Mouse (Mus musculus): ENCODE data around the gene Epb41l4b. TPM values are rescaled to one million over a fixed set of nuclear protein-coding genes. Genes with fewer than 3 reads are reported as not detected.

Epb41l4b gene
- total and polyA plus RNA-seq, 2 experiments from 2014 or later: 4.2 to 14.7 TPM

DNA sequence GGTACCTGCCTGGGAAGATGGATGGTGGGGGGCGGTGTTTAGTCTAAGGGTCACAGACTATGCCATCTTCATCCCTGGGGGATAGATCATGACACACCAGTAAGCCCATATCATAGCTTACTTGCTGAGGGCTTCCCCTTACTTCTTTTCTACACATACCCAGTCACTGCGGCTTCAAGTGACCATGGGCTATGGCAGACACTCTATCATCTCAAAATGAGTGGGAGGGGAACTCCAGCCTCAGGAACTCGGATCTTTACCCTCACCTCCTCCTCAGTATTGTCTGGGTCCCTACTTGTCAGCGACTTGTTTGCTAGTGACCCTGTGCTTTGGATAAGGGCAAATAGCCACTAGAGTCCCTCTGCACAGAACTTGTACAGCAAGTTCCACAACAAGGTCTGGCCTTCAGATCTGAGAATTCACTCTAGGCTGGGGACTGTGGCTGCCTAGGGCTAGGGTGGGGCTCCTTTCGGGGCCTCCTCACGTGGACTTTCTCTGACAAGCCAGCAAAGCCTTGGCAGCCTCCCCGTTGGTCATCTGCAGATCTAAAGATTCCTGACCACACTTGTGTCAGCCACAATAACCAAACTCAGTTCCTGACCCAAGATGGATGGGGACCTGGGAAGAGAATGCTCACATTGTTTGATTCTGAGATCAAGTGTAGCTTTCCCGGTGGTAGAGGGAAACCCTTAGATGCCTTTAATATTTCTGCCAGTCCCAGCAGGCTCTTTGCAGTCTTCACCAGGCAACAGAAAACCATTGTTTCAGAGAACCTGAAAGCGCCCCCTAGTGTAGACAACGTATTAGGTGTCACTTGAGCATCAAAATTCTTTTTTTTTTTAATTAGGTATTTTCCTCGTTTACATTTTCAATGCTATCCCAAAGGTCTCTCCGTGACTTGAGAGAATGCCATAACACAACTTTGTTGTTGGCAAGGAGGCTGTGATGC is 24.0 kb upstream of the Epb41l4b start:
- Histone ChIP-seq H3K36me3 (ENCODE audit: insufficient read depth, low read length) (no peaks in the 10 kb centered on the region), H3K4me1 (ENCODE audit: insufficient read depth, low read length) (peaks cover 7% of the 10 kb centered on the region; the same call in 1 of the 2 replicates), H3K27me3 (ENCODE audit: insufficient read depth, low read length) (no peaks in the 10 kb centered on the region), H3K9me3 (ENCODE audit: low read length) (no peaks in the 10 kb centered on the region), H3K9ac (replicated peaks; ENCODE audit: low read length) (no peak overlapping the region), H3K4me3 (ENCODE audit: low read length) (no peak overlapping the region), H3K27ac (no peak overlapping the region), H3K4me2 (ENCODE audit: low read depth, low read length) (no peak overlapping the region)
- ATAC-seq: no peak
- TF ChIP-seq CTCF (IDR thresholded peaks at IDR 0.05; ENCODE audit: low read depth): peak; percentile 46
- DNase-seq (ENCODE audit: low spot score): peak; percentile 58
- WGBS: 53% methylated on average over 12 of the region's 12 CpGs

DNA sequence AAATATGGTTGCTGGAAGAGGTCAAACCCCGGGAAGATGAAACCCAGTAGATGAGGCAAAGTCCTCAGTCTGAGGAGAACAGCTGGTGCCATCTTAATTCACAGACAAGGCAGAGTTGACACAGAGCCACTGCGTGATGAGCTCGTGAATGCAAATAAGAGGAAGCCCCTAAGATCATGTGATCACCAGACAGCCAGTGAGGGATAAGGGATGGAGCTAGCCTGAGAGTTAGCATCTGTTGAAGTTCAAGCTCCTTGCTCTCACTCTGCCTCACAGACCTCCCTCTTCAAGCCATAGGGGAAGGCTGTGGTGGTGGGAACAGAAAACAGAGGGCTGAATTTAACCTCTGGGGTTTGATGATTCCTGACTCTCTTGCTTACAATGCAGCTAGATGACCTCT is 22.4 kb upstream of the Epb41l4b start:
- no peak for DNase-seq (ENCODE audit: low spot score)
- H3K4me3 ChIP-seq (ENCODE audit: low read length): no peak overlapping the region
- WGBS: 58% methylated on average over 3 of the region's 3 CpGs

GRCm38 (mm10) chr4:57164578-57165210 is 21.5 kb upstream of the Epb41l4b start:
- ATAC-seq: no peak
- TF ChIP-seq CTCF (IDR thresholded peaks at IDR 0.05; ENCODE audit: low read depth): no peak

More for the DNA sequence above, 22.4 kb upstream of the Epb41l4b start:
- Histone ChIP-seq H3K4me2 (ENCODE audit: low read depth, low read length) (no peak overlapping the region), H3K9me3 (ENCODE audit: low read length) (no peaks in the 10 kb centered on the region), H3K27me3 (ENCODE audit: insufficient read depth, low read length) (no peaks in the 10 kb centered on the region), H3K4me1 (ENCODE audit: insufficient read depth, low read length) (peaks cover 7% of the 10 kb centered on the region; the same call in 1 of the 2 replicates), H3K36me3 (ENCODE audit: insufficient read depth, low read length) (no peaks in the 10 kb centered on the region), H3K9ac (replicated peaks; ENCODE audit: low read length) (no peak overlapping the region), H3K27ac (no peak overlapping the region)
- no peak for TF ChIP-seq CTCF (IDR thresholded peaks at IDR 0.05; ENCODE audit: low read depth)
- peak; percentile 15; the same call in 1 of the 2 replicates for ATAC-seq

DNA sequence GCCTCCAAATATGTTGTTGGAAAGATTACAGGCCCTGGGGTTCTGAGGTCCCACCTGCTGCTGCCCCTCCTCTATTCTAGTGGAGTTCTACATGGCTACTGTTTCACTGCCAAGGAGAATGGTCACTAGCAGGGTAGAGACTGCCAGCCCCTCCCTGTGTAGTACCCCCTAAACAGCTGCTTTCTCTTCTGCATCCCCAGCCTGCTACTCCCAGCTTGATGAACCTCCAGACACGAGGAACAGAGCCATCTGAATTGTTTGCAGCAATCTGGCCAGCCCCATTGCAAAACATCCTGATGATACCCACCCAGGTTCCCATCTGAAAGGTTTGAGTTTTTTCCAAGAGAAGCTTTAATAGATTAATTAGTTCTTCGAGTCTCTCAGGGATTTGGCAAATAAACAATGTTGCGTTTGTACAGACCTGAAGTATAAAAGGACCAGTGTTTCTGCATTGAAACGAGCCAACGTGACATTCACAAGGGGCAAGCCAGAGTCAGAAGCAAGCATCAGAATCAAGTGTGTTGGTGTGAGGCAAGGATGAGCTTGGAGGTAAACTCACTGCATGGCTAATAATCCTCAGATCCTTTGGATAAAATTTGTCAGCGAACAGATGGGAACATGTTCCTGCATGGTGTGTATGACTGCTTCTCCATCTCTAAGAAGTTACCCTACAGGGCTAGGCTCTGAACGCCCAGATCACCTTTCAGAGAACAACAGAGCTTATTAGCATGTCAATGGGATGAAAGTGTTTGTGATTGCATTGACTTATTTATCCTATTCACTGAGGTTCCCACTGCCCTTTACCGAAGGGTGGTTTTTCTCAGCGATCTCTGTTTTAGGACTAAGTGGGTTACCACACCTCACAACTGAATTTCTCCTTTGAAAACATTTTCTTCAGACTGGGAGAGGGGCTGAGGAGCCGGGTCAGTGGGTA is 19.8 kb upstream of the Epb41l4b start:
- peak; percentile 50 for DNase-seq (ENCODE audit: low spot score)
- no peaks in the 10 kb centered on the region for H3K36me3 ChIP-seq (ENCODE audit: insufficient read depth, low read length)
- no peak overlapping the region; the same call in 1 of the 2 replicates for H3K27ac ChIP-seq
- peaks cover 7% of the 10 kb centered on the region; the same call in 1 of the 2 replicates for H3K4me1 ChIP-seq (ENCODE audit: insufficient read depth, low read length)
- H3K27me3 ChIP-seq (ENCODE audit: insufficient read depth, low read length): no peaks in the 10 kb centered on the region
- WGBS: 19% methylated on average over 10 of the region's 10 CpGs
- H3K9me3 ChIP-seq (ENCODE audit: low read length): no peaks in the 10 kb centered on the region
- H3K4me2 ChIP-seq (ENCODE audit: low read depth, low read length): no peak overlapping the region
- no peak overlapping the region for H3K9ac ChIP-seq (replicated peaks; ENCODE audit: low read length)
- no peak for TF ChIP-seq CTCF (IDR thresholded peaks at IDR 0.05; ENCODE audit: low read depth)
- no peak overlapping the region for H3K4me3 ChIP-seq (ENCODE audit: low read length)
- ATAC-seq: peak; percentile 79

More at GRCm38 (mm10) chr4:57164578-57165210, 21.5 kb upstream of the Epb41l4b start:
- 92% methylated on average over 9 of the region's 9 CpGs for WGBS
- Histone ChIP-seq H3K9ac (replicated peaks; ENCODE audit: low read length) (no peak overlapping the region), H3K9me3 (ENCODE audit: low read length) (no peaks in the 10 kb centered on the region), H3K4me2 (ENCODE audit: low read depth, low read length) (no peak overlapping the region), H3K36me3 (ENCODE audit: insufficient read depth, low read length) (no peaks in the 10 kb centered on the region), H3K4me1 (ENCODE audit: insufficient read depth, low read length) (peaks cover 7% of the 10 kb centered on the region; the same call in 1 of the 2 replicates), H3K27ac (no peak overlapping the region), H3K27me3 (ENCODE audit: insufficient read depth, low read length) (no peaks in the 10 kb centered on the region), H3K4me3 (ENCODE audit: low read length) (no peak overlapping the region)
- DNase-seq (ENCODE audit: low spot score): no peak

GRCm38 (mm10) chr4:57160571-57160970 is 17.3 kb upstream of the Epb41l4b start:
- no peak for TF ChIP-seq CTCF (IDR thresholded peaks at IDR 0.05; ENCODE audit: low read depth)
- DNase-seq (ENCODE audit: low spot score) (no peak), ATAC-seq (no peak)
- H3K9me3 ChIP-seq (ENCODE audit: low read length): no peaks in the 10 kb centered on the region
- no peak overlapping the region for H3K4me2 ChIP-seq (ENCODE audit: low read depth, low read length)
- peaks cover 7% of the 10 kb centered on the region; the same call in 1 of the 2 replicates for H3K4me1 ChIP-seq (ENCODE audit: insufficient read depth, low read length)
- no peak overlapping the region for H3K27ac ChIP-seq
- no peaks in the 10 kb centered on the region for H3K27me3 ChIP-seq (ENCODE audit: insufficient read depth, low read length)
- 73% methylated on average over 7 of the region's 7 CpGs for WGBS
- no peak overlapping the region for H3K9ac ChIP-seq (replicated peaks; ENCODE audit: low read length)
- no peaks in the 10 kb centered on the region for H3K36me3 ChIP-seq (ENCODE audit: insufficient read depth, low read length)
- no peak overlapping the region for H3K4me3 ChIP-seq (ENCODE audit: low read length)
